Mouse (Mus musculus) ES-E14 (cell line): Measurements from ENCODE around the gene Gm28305.

Experiments
- CHD2 ChIP-seq: IDR thresholded peaks from 2 replicates; pipeline ENCODE4 v1.6.1; 2014; ENCODE audit warnings: mild to moderate bottlenecking, low read depth, low read length, inconsistent platforms
- MAFK ChIP-seq: IDR thresholded peaks from 2 replicates; pipeline ENCODE4 v1.6.1; 2014; ENCODE audit warnings: mild to moderate bottlenecking, low read depth, low read length, inconsistent platforms; ENCODE audit not compliant: insufficient read depth
- ZC3H11A ChIP-seq: IDR thresholded peaks from 2 replicates; pipeline ENCODE4 v1.6.1; 2012; ENCODE audit warnings: low read depth, mild to moderate bottlenecking, inconsistent platforms, low read length, borderline replicate concordance
- ZNF384 ChIP-seq: IDR thresholded peaks from 2 replicates; pipeline ENCODE4 v1.6.1; 2012; ENCODE audit warnings: low read depth, low read length, inconsistent platforms

DNA sequence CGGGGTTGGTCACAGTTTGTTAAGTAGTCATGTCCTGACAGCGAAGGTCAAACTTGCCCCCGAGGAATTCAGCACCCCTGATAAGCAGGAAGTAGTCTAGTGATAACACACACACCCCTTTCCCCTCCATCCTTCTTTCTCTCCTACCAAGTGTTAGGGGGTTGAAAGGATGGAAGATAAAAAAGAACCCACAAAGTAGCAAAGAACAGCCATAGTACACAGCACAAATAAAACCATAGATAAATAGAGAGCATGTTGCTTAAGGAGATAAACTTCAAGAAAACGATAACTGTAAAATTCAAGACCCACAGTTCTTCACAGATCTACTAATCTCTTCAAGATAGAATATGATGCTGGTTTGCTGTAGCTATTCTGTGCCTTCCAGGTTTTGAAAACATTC, 29.8 kb downstream of the Gm28305 start:
- no peak for TF ChIP-seq ZC3H11A
- no peak for TF ChIP-seq MAFK
- no peak for TF ChIP-seq CHD2
- TF ChIP-seq ZNF384, result no peak
